Mouse (Mus musculus) right cerebral cortex, adult 2 months (tissue): ENCODE measurements around the gene Def6.
A peak's percentile ranks its signal among the peaks of the same experiment; 100 is the strongest.
"Not testable (repeated sequence)": the region's sequence is repeated elsewhere in the genome, so short reads cannot be mapped to it uniquely, and the experiment has no call there.

ENCODE experiments used
- DNase-seq, 2 experiments: peaks; one replicate each; pipeline ENCODE4 v3.0.0; 2021 to 2022; ENCODE audit warnings: low spot score in 2 of 2

The Def6 gene

GRCm38 (mm10) chr17:28208314-28208612 lies 685 bp downstream of the Def6 start:
- DNase-seq = no peak

GRCm38 (mm10) chr17:28209457-28210110 lies 2.0 kb downstream of the Def6 start:
- DNase-seq = no peak

- DNase-seq = no peak
These were observed 4.4 kb downstream of the Def6 start for GRCm38 (mm10) chr17:28211921-28212341.

- no peak for DNase-seq
These were observed 4.8 kb downstream of the Def6 start for GRCm38 (mm10) chr17:28212391-28212790.

- no peak for DNase-seq
These were observed 5.7 kb downstream of the Def6 start for GRCm38 (mm10) chr17:28213236-28213635.

- no peak for DNase-seq
These were observed 9.2 kb downstream of the Def6 start for GRCm38 (mm10) chr17:28216791-28217190.

GRCm38 (mm10) chr17:28217721-28218649 lies 10.4 kb downstream of the Def6 start:
- DNase-seq = no peak

- not testable (repeated sequence) for DNase-seq
These were observed 14.9 kb downstream of the Def6 start for GRCm38 (mm10) chr17:28222463-28222862.

GRCm38 (mm10) chr17:28223561-28224391 lies 16.2 kb downstream of the Def6 start:
- DNase-seq = peak; percentile 81 to 84

- DNase-seq = no peak
These were observed 17.0 kb downstream of the Def6 start for GRCm38 (mm10) chr17:28224615-28225014.

- peak; percentile 94 for DNase-seq
These were observed 18.4 kb downstream of the Def6 start for GRCm38 (mm10) chr17:28226014-28226413.

- no peak for DNase-seq
These were observed 22.9 kb downstream of the Def6 start for GRCm38 (mm10) chr17:28230486-28230885.

- no peak for DNase-seq
These were observed 23.6 kb downstream of the Def6 start for GRCm38 (mm10) chr17:28231026-28231736.

- peak; percentile 97 to 98 for DNase-seq
These were observed 25.0 kb downstream of the Def6 start, which contains the start of gene Ppard for GRCm38 (mm10) chr17:28232475-28233060. Ppard (plus strand) TSS chr17:28232700.

- no peak for DNase-seq
These were observed 25.6 kb downstream of the Def6 start for GRCm38 (mm10) chr17:28233091-28233731.

GRCm38 (mm10) chr17:28234641-28235040 lies 27.1 kb downstream of the Def6 start:
- no peak for DNase-seq

GRCm38 (mm10) chr17:28235982-28236635 lies 28.5 kb downstream of the Def6 start:
- no peak for DNase-seq

- DNase-seq = no peak
These were observed 29.0 kb downstream of the Def6 start for GRCm38 (mm10) chr17:28236636-28237015.

GRCm38 (mm10) chr17:28237362-28237761 lies 29.8 kb downstream of the Def6 start:
- no peak for DNase-seq

- no peak for DNase-seq
These were observed 30.3 kb downstream of the Def6 start for GRCm38 (mm10) chr17:28237874-28238273.
